Mouse (Mus musculus) hematopoietic stem cell, adult 5-6 weeks (primary cell): ENCODE measurements around the gene Lpin2. TPM values are rescaled to one million over a fixed set of nuclear protein-coding genes. Genes with fewer than 3 reads are reported as not detected.

Experiments used
- ATAC-seq, 2 experiments: fragments of 125-278 bp in 1 of 2; replicated peaks in 1 of 2; 2 replicates each; pipeline ENCODE4 v1.8.0; 2016 to 2017; ENCODE audit warnings: inconsistent platforms in 2 of 2, mild to moderate bottlenecking in 2 of 2, moderate number of reproducible peaks in 2 of 2, low read depth in 1 of 2, moderate TSS enrichment in 1 of 2; ENCODE audit not compliant: low FRiP score in 2 of 2, poor library complexity in 2 of 2, severe bottlenecking in 2 of 2, insufficient read depth in 1 of 2, low TSS enrichment in 1 of 2
- total RNA-seq: library from RNA; stranded (forward); fragments of 172-1452, 232-1000 nt; gene quantifications from 2 replicates; pipeline ENCODE4 v1.2.3, GENCODE M21; 2017

Lpin2 gene
- total RNA-seq, 1 experiment from 2014 or later: 54.8 TPM

- no peak for ATAC-seq
Measured at GRCm38 (mm10) chr17:71240811-71241210, 58.5 kb downstream of the Lpin2 start.

GRCm38 (mm10) chr17:71242666-71243065 lies 60.3 kb downstream of the Lpin2 start:
- ATAC-seq: no peak

- no peak for ATAC-seq
Measured at GRCm38 (mm10) chr17:71245133-71245532, 62.8 kb downstream of the Lpin2 start.

- no peak for ATAC-seq
Measured at GRCm38 (mm10) chr17:71246022-71246421, 63.7 kb downstream of the Lpin2 start.

GRCm38 (mm10) chr17:71248963-71249362 lies 66.6 kb downstream of the Lpin2 start:
- no peak for ATAC-seq

GRCm38 (mm10) chr17:71250046-71250445 lies 67.7 kb downstream of the Lpin2 start:
- no peak for ATAC-seq

GRCm38 (mm10) chr17:71250819-71251600 lies 68.7 kb downstream of the Lpin2 start:
- ATAC-seq: peak in 1 of 2 experiments; percentile 7; a peak in 1 of 4 replicates

- ATAC-seq: no peak
Measured at GRCm38 (mm10) chr17:71251601-71252001, 69.2 kb downstream of the Lpin2 start.

- ATAC-seq: no peak
Measured at GRCm38 (mm10) chr17:71252101-71252500, 69.7 kb downstream of the Lpin2 start.

GRCm38 (mm10) chr17:71253391-71253790 lies 71.0 kb downstream of the Lpin2 start:
- ATAC-seq: peak; percentile 24 to 42; a peak in 3 of 4 replicates

GRCm38 (mm10) chr17:71254106-71254505 lies 71.7 kb downstream of the Lpin2 start:
- ATAC-seq: no peak

GRCm38 (mm10) chr17:71254736-71255135 lies 72.4 kb downstream of the Lpin2 start:
- ATAC-seq: no peak

- ATAC-seq: no peak
Measured at GRCm38 (mm10) chr17:71256068-71256615, 73.8 kb downstream of the Lpin2 start.

- ATAC-seq: peak; percentile 56 to 58
Measured at GRCm38 (mm10) chr17:71256806-71257536, 74.6 kb downstream of the Lpin2 start.

- ATAC-seq: no peak
Measured at GRCm38 (mm10) chr17:71259727-71260126, 77.4 kb downstream of the Lpin2 start.

GRCm38 (mm10) chr17:71260658-71261057 lies 78.3 kb downstream of the Lpin2 start:
- no peak for ATAC-seq

GRCm38 (mm10) chr17:71263136-71263535 lies 80.8 kb downstream of the Lpin2 start:
- ATAC-seq: peak in 1 of 2 experiments; percentile 23; a peak in 1 of 4 replicates

GRCm38 (mm10) chr17:71264739-71265138 lies 82.4 kb downstream of the Lpin2 start:
- ATAC-seq: peak; percentile 86
